Mouse (Mus musculus): ENCODE data around the gene Aff4. TPM values are rescaled to one million over a fixed set of nuclear protein-coding genes. Genes with fewer than 3 reads are reported as not detected.
A peak's percentile ranks its signal among the peaks of the same experiment; 100 is the strongest.
"Not testable (repeated sequence)": the region's sequence is repeated elsewhere in the genome, so short reads cannot be mapped to it uniquely, and the experiment has no call there.

Gene Aff4
- polyA plus RNA-seq (2012; rRNA removed), result 49.1 and 69.0 TPM in 2 replicates

DNA sequence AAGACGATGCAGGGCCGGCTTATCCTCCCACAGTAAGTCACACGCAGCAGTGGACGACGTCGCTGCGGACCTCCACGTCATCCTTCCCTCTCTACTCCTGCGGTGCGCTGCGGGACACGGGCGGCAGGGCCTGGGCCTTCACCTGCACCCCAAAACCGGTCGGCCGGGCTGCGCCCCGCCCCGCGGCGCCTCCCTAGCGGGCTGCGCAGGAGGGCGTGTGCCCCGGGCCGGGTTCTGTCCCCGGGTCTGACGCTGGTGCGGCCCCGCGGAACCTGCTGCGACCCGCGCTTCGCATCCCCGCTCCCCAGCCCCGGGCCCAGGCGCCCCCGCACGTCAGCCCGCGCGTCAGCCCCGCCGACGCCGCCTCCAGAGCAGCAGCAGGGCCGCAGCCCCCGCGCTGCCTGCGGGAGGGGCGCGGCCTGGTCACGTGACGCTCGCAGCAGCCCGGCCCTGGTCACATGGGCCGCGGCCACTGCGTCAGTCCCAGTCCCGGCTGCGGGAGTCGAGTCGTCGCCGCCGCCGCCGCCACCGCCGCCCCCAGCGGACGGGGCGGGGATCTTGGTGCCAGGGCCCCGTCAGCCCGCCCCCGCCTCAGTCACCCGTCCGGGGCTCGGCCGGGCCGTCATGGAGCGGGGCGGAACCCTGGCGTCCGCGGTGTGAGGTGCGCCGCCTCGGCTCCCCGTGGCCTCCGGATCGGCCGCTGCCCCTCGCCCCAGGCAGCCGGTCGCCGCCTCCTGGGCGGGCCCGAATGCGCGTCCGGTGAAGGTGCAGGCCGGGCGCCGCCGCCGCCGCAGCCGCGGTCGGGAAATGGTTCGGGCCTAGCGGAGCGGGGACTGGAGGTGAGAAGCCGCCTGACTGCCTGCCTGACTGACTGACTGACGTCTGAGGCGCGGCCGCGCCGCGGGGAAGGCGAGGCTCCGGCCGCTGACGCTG lies at the start of gene Aff4:
Gene Aff4 (plus strand): TSS at position 543 of the 933 bp plus-strand sequence.
- TF ChIP-seq POLR2A (IDR thresholded peaks at IDR 0.05; ENCODE audit: borderline replicate concordance, extremely low read depth, insufficient read depth, insufficient read length, poor library complexity, severe bottlenecking) (peak; percentile 85), CTCF (IDR thresholded peaks at IDR 0.05; ENCODE audit: borderline replicate concordance, extremely low read depth, insufficient read depth, insufficient read length) (no peak)
- peak; percentile 97 for DNase-seq (ENCODE audit: low read depth)

- DNase-seq (ENCODE audit: low read depth), result no peak
- TF ChIP-seq POLR2A (IDR thresholded peaks at IDR 0.05; ENCODE audit: borderline replicate concordance, extremely low read depth, insufficient read depth, insufficient read length, poor library complexity, severe bottlenecking) (no peak), CTCF (IDR thresholded peaks at IDR 0.05; ENCODE audit: borderline replicate concordance, extremely low read depth, insufficient read depth, insufficient read length) (no peak)
Measured at GRCm38 (mm10) chr11:53301167-53301515, 49.5 kb upstream of the Aff4 start.

DNA sequence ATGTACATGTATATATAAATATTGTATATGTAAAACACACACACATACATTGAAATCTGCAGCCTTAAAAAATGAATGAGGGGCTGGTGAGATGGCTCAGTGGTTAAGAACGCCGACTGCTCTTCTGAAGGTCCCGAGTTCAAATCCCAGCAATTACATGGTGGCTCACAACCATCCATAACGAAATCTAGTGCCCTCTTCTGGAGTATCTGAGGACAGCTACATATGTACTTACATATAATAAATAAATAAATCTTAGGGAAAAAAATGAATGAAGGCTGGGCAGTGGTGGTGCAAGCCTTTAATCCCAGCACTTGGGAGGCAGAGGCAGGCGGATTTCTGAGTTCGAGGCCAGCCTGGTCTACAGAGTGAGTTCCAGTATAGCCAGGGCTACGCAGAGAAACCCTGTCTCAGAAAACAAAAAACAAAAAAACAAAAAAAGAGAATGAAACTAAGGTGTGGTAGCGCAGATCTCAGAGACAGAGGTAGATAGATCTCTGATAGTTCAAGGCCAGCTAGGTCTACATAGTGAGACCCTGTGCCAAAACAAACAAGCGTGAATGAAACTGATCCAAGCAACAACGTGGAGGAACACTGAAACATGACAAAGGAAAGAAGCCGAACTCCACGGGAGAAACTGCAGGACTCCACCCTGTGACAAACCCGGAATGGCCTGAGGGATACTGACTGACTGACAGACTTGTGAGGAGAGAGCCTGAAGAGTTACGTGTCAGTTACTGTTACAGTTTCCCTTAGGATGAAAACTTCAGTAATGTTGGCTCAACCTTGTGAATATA lies 46.4 kb upstream of the Aff4 start:
- TF ChIP-seq POLR2A (IDR thresholded peaks at IDR 0.05; ENCODE audit: borderline replicate concordance, extremely low read depth, insufficient read depth, insufficient read length, poor library complexity, severe bottlenecking), result no peak
- TF ChIP-seq CTCF (IDR thresholded peaks at IDR 0.05; ENCODE audit: borderline replicate concordance, extremely low read depth, insufficient read depth, insufficient read length), result no peak
- no peak for DNase-seq (ENCODE audit: low read depth)

DNA sequence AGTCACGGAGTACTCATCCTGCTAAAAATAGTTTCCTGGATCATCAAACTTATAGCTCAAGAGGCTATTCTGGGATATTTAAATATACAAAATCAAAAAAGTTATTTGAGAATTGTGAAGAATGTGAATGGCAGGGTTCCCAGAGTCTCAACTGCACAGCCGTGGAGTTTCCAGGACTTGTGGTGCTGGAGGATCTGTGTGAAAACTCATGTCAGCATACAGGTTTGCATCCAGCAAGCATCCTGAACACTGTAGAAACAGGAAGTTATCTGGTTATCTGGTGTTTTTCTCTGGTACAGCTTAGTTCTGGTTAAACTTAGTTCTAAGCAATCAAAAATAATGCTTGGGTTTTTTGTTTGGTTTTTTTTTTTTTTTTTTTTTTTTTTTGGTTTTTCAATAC lies 43.7 kb upstream of the Aff4 start:
- no peak for DNase-seq (ENCODE audit: low read depth)
- TF ChIP-seq POLR2A (IDR thresholded peaks at IDR 0.05; ENCODE audit: borderline replicate concordance, extremely low read depth, insufficient read depth, insufficient read length, poor library complexity, severe bottlenecking) (no peak), CTCF (IDR thresholded peaks at IDR 0.05; ENCODE audit: borderline replicate concordance, extremely low read depth, insufficient read depth, insufficient read length) (no peak)

- TF ChIP-seq POLR2A (IDR thresholded peaks at IDR 0.05; ENCODE audit: borderline replicate concordance, extremely low read depth, insufficient read depth, insufficient read length, poor library complexity, severe bottlenecking), result no peak
- no peak for TF ChIP-seq CTCF (IDR thresholded peaks at IDR 0.05; ENCODE audit: borderline replicate concordance, extremely low read depth, insufficient read depth, insufficient read length)
- DNase-seq (ENCODE audit: low read depth), result peak; percentile 8
Measured at GRCm38 (mm10) chr11:53307558-53308065, 43.0 kb upstream of the Aff4 start.

- DNase-seq (ENCODE audit: low read depth), result no peak
- TF ChIP-seq POLR2A (IDR thresholded peaks at IDR 0.05; ENCODE audit: borderline replicate concordance, extremely low read depth, insufficient read depth, insufficient read length, poor library complexity, severe bottlenecking) (no peak), CTCF (IDR thresholded peaks at IDR 0.05; ENCODE audit: borderline replicate concordance, extremely low read depth, insufficient read depth, insufficient read length) (no peak)
Measured at GRCm38 (mm10) chr11:53308251-53308864, 42.3 kb upstream of the Aff4 start.

GRCm38 (mm10) chr11:53308884-53309310 lies 41.7 kb upstream of the Aff4 start:
- peak; percentile 4 for DNase-seq (ENCODE audit: low read depth)
- TF ChIP-seq POLR2A (IDR thresholded peaks at IDR 0.05; ENCODE audit: borderline replicate concordance, extremely low read depth, insufficient read depth, insufficient read length, poor library complexity, severe bottlenecking) (no peak), CTCF (IDR thresholded peaks at IDR 0.05; ENCODE audit: borderline replicate concordance, extremely low read depth, insufficient read depth, insufficient read length) (no peak)

GRCm38 (mm10) chr11:53311385-53311784 lies 39.2 kb upstream of the Aff4 start:
- TF ChIP-seq POLR2A (IDR thresholded peaks at IDR 0.05; ENCODE audit: borderline replicate concordance, extremely low read depth, insufficient read depth, insufficient read length, poor library complexity, severe bottlenecking) (no peak), CTCF (IDR thresholded peaks at IDR 0.05; ENCODE audit: borderline replicate concordance, extremely low read depth, insufficient read depth, insufficient read length) (no peak)

GRCm38 (mm10) chr11:53312823-53313222 lies 37.8 kb upstream of the Aff4 start:
- DNase-seq (ENCODE audit: low read depth), result not testable (repeated sequence)

More at GRCm38 (mm10) chr11:53311385-53311784, 39.2 kb upstream of the Aff4 start:
- DNase-seq (ENCODE audit: low read depth), result no peak

DNA sequence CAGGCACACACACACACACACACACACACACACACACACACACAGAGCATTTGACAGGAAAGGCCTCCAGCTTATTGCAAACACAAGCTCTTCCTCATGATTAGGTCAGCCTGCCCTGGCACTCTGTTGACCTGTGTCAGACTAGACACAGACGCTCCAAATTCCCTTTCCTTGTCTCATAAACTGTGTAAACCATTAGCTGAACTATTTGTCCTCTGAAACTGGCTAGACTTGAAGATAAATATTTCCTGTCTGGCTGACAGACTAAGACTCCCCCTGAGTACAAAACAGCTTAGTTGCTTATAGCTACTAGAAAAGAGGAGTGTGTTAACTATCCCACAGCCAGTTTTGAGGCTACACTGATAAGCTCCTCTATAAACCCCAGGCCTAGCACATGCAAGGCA lies 35.9 kb upstream of the Aff4 start:
- DNase-seq (ENCODE audit: low read depth), result no peak
- no peak for TF ChIP-seq CTCF (IDR thresholded peaks at IDR 0.05; ENCODE audit: borderline replicate concordance, extremely low read depth, insufficient read depth, insufficient read length)
- TF ChIP-seq POLR2A (IDR thresholded peaks at IDR 0.05; ENCODE audit: borderline replicate concordance, extremely low read depth, insufficient read depth, insufficient read length, poor library complexity, severe bottlenecking), result no peak

- DNase-seq (ENCODE audit: low read depth), result peak; percentile 63
Measured at GRCm38 (mm10) chr11:53316996-53317395, 33.6 kb upstream of the Aff4 start.

More at GRCm38 (mm10) chr11:53316996-53317395, 33.6 kb upstream of the Aff4 start:
- TF ChIP-seq POLR2A (IDR thresholded peaks at IDR 0.05; ENCODE audit: borderline replicate concordance, extremely low read depth, insufficient read depth, insufficient read length, poor library complexity, severe bottlenecking) (no peak), CTCF (IDR thresholded peaks at IDR 0.05; ENCODE audit: borderline replicate concordance, extremely low read depth, insufficient read depth, insufficient read length) (no peak)
